21 mouse cellular contexts compared by ENCODE assay signal in the genomic region with DNA sequence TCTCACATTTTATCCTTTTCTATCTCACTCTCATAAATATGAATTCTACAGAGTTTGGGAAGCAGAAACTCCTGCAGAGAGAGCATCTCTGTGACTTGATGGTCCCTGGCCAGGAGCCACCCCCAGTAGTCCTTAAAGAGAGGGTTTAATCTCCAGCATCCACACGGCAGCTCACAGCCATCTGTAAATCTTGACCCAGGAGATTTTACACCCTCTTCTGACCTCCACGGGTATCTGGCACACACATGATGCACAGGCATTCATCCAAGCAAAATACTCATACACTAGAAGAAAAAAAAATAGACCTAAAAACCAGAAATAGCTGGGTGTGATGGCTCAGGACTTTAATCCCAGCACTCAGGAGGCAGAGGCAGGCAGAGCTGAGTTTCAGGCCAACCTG. TPM values are rescaled to one million over a fixed set of nuclear protein-coding genes. Genes with fewer than 3 reads are reported as not detected.
DNase-seq lines count a peak whose midpoint lies in the region; ATAC-seq lines count a peak whose summit lies in the region.
"Had no signal": no experiment of that assay in that cellular context is flagged by ENCODE, and none has a peak within 500 bp of the region (broad histone marks: within the 10 kb centered on the region; RNA-seq: fewer than 3 reads in every experiment).

No protein-coding gene starts in this region.

- no peaks in the 10 kb centered on the region for H3K9me3 ChIP-seq in liver, embryonic 13.5 days (replicated peaks)
- H3K9me3 ChIP-seq in liver, embryonic 16.5 days (replicated peaks; ENCODE audit: control insufficient read depth, low read length) = no peaks in the 10 kb centered on the region
- H3K9me3 ChIP-seq: embryonic facial prominence, embryonic 12.5 days; forebrain, embryonic 13.5 days; heart, embryonic 15.5 days had no signal

- no peaks in the 10 kb centered on the region for H3K27me3 ChIP-seq in liver, embryonic 13.5 days
- no peaks in the 10 kb centered on the region for H3K27me3 ChIP-seq in liver, embryonic 16.5 days (ENCODE audit: control insufficient read depth, insufficient read depth, low read depth, low read length)
- H3K27me3 ChIP-seq: embryonic facial prominence, embryonic 12.5 days; heart, embryonic 15.5 days had no signal

- no peak overlapping the region for H3K4me3 ChIP-seq in liver, embryonic 13.5 days (replicated peaks)
- H3K4me3 ChIP-seq in liver, embryonic 16.5 days (ENCODE audit: low read depth, low read length) = no peak overlapping the region
- H3K4me3 ChIP-seq: embryonic facial prominence, embryonic 12.5 days; forebrain, embryonic 13.5 days; heart, adult 2 months; heart, embryonic 15.5 days had no signal

- H3K4me2 ChIP-seq in liver, embryonic 13.5 days = no peak overlapping the region
- no peak overlapping the region for H3K4me2 ChIP-seq in liver, embryonic 16.5 days (ENCODE audit: low read depth, low read length)
- H3K4me2 ChIP-seq: embryonic facial prominence, embryonic 12.5 days; forebrain, embryonic 13.5 days; heart, embryonic 11.5 days; heart, embryonic 15.5 days; hindbrain, embryonic 14.5 days had no signal

- H3K4me1 ChIP-seq in liver, embryonic 13.5 days (replicated peaks) = peaks cover 31% of the 10 kb centered on the region
- H3K4me1 ChIP-seq in liver, embryonic 16.5 days (ENCODE audit: control insufficient read depth, low read depth, low read length) = peaks cover 5% of the 10 kb centered on the region; the same call in 1 of the 2 replicates
- H3K4me1 ChIP-seq: embryonic facial prominence, embryonic 12.5 days; forebrain, embryonic 13.5 days; heart, embryonic 15.5 days had no signal

- H3K9ac ChIP-seq in liver, embryonic 13.5 days = no peak overlapping the region
- H3K9ac ChIP-seq in liver, embryonic 16.5 days (ENCODE audit: low read depth, low read length) = no peak overlapping the region
- H3K9ac ChIP-seq: embryonic facial prominence, embryonic 12.5 days; forebrain, embryonic 13.5 days; forebrain, postnatal 0 days; heart, embryonic 15.5 days; hindbrain, embryonic 14.5 days had no signal

- H3K36me3 ChIP-seq in liver, embryonic 13.5 days = no peaks in the 10 kb centered on the region
- H3K36me3 ChIP-seq in liver, embryonic 16.5 days (ENCODE audit: control insufficient read depth, insufficient read depth) = no peaks in the 10 kb centered on the region
- H3K36me3 ChIP-seq: embryonic facial prominence, embryonic 12.5 days; heart, embryonic 15.5 days had no signal

- no peak for DNase-seq in liver, embryonic 13.5 days
- DNase-seq in liver = no peak
- no peak for DNase-seq in yolk sac, embryonic 10.5 days (ENCODE audit: low spot score)
- no peak for DNase-seq in spleen, postnatal 14 days (ENCODE audit: low spot score in 2 of 2)
- DNase-seq: adrenal gland, adult 2 months; adrenal gland, postnatal 36 days; cerebellum, adult 8-10 months; cerebellum, postnatal 14 days; embryo, embryonic 11 days; forebrain, postnatal 0 days; gastrocnemius, postnatal 14 days; heart, adult 2 months; heart, postnatal 14 days had no signal

- WGBS in liver, embryonic 13.5 days (ENCODE audit: insufficient replicate concordance) = 34% methylated on average over 2 of the region's 2 CpGs
- 32% methylated on average over 2 of the region's 2 CpGs for WGBS in liver, embryonic 16.5 days (ENCODE audit: insufficient replicate concordance)

- peak overlapping the region; percentile 19; the same call in 1 of the 2 replicates for H3K27ac ChIP-seq in liver, embryonic 13.5 days
- H3K27ac ChIP-seq in liver, embryonic 16.5 days (ENCODE audit: low read length) = 0 out of 2 replicates have a peak overlapping the region, but pooled peaks have one; percentile 22
- H3K27ac ChIP-seq: embryonic facial prominence, embryonic 12.5 days; forebrain, embryonic 13.5 days; heart, adult 2 months; heart, embryonic 15.5 days; hindbrain, embryonic 14.5 days had no signal

- ATAC-seq in liver, embryonic 13.5 days (ENCODE audit: low read depth) = peak; percentile 61
- ATAC-seq in erythroblast, adult 5-6 weeks (replicated peaks; ENCODE audit: low FRiP score, poor library complexity, severe bottlenecking) = peak; percentile 86
- ATAC-seq in liver, embryonic 16.5 days (ENCODE audit: low read depth) = peak; percentile 56; the same call in 1 of the 2 replicates
- no peak for ATAC-seq in activated CD4-positive, CD25-positive, alpha-beta regulatory T cell, adult 4 months
- ATAC-seq: forebrain, embryonic 13.5 days; forebrain, postnatal 0 days had no signal

RNA-seq across cellular contexts. Expression of a gene that starts 12.4 kb away (rescaled TPM):
- polyA plus RNA-seq in liver, embryonic 13.5 days (2015; fragmentation: Nextera tagmentation; extraction: Ambion mirVana) = 76.6 and 81.3 TPM in 2 replicates
- total RNA-seq in erythroblast, adult 5-6 weeks (2015; ENCODE audit: low replicate concordance) = 25.0 and 33.0 TPM in 2 replicates
- total RNA-seq in erythroblast, adult 5-6 weeks (2017; ENCODE audit: low replicate concordance) = 45.7 and 54.3 TPM in 2 replicates
- 49.6 and 52.7 TPM in 2 replicates for polyA plus RNA-seq in liver, embryonic 16.5 days (2015; fragmentation: Nextera tagmentation; extraction: Ambion mirVana)
- polyA plus RNA-seq in activated CD4-positive, CD25-positive, alpha-beta regulatory T cell, adult 4 months (2017; shearing (Covaris generic)) = 10 to 100 TPM; 70.4 to 94.2 TPM

RNA-seq across cellular contexts. Expression of a gene that starts 27.7 kb away (rescaled TPM):
- 859 and 925 TPM in 2 replicates for polyA plus RNA-seq in liver, embryonic 13.5 days (2015; fragmentation: Nextera tagmentation; extraction: Ambion mirVana)
- total RNA-seq in erythroblast, adult 5-6 weeks (2015; ENCODE audit: low replicate concordance) = 130 and 145 TPM in 2 replicates
- total RNA-seq in erythroblast, adult 5-6 weeks (2017; ENCODE audit: low replicate concordance) = 156 and 258 TPM in 2 replicates
- polyA plus RNA-seq in liver, embryonic 16.5 days (2015; fragmentation: Nextera tagmentation; extraction: Ambion mirVana) = 569 and 646 TPM in 2 replicates
- polyA plus RNA-seq in activated CD4-positive, CD25-positive, alpha-beta regulatory T cell, adult 4 months (2017; shearing (Covaris generic)) = 100 to 1,000 TPM; 173 to 200 TPM
